Mouse (Mus musculus): Measurements from ENCODE around the gene Ift27.
A peak's percentile ranks its signal among the peaks of the same experiment; 100 is the strongest.

The Ift27 gene

DNA sequence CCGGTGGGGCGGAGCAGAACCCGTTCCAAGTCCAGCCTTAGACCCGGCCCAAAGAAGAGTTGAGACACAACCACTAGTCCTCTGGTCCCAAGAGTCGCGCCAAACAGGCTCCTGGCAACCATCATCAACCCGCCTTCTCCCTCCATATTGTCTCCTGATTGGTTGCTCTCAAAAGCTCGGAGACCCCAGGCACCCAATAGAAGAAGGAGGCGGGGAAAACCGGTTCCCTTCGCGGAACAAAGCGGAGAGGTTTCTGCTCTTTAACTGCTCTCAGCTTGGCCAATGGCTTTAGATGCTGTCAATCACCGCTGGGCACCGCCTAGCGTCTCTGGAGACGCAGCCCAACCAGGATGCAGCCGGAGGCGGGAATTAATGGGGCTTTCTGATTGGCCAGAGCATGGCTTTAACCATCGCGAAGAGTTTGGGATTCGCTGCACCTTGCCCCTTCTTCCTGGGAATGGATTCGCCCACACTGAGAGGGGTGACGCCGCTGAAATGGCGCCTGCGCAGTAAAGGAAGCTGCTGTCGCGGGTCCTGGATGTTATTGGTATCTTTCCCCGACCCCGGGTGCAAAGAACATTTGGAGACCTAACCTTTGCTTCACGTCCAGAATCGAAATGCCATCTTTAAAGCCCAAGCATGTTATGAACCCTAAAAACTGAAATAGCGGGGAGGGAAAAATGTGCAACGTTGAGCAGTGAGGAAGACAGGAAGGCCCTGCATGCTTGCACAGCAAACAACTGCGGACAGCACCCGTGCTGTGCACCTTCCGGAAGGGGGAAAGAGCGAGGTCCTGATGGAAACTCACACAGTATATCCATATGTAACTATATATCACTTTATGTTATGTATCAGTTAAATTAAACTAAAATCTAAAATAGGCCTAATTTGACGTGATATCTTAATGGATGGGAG, at the start of gene Ift27:
Gene Ift27 (minus strand): TSS at position 136 of the 915 bp plus-strand sequence.
- DNase-seq (ENCODE audit: low spot score): peak; percentile 92

DNA sequence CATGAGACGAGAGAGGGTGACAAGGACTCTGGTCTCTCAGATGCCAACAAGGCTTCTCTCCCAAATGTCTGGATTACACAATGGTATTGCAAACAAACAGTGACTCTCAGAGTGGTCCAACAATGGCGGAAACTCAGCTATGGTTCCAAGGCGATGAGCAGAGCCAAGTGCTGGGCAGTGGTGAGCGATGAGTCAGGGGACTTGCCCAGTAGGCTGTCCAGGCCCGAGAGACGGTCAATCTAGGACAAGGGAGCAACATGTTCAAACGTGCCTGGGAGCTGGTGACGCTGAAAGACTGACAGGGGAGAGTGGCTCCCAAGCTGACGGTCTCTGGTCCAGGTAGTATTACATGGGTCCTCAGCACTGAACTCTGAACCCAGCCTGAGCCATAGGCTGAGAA, 41.4 kb upstream of the Ift27 start:
- no peak for DNase-seq (ENCODE audit: low spot score)

DNA sequence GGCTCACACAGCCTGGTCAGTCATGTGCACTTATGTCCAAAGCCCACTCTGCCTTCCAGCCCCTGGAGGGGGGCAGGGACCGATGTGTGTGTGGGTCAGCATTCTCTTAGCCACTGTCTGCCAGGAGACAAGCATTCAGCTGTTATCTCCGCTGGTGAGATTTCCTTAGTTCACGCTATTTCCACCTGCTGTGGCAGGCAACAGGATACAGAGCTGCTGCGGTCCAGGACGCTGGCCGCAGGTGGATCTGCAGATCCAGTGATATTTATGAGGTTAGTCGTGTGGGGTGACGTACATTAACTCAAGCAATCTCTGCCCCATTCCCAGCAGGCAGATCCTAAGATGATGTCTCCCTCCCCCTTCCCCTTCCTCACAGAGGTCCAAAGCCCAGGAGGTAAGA, 37.5 kb upstream of the Ift27 start:
- DNase-seq (ENCODE audit: low spot score): no peak

DNA sequence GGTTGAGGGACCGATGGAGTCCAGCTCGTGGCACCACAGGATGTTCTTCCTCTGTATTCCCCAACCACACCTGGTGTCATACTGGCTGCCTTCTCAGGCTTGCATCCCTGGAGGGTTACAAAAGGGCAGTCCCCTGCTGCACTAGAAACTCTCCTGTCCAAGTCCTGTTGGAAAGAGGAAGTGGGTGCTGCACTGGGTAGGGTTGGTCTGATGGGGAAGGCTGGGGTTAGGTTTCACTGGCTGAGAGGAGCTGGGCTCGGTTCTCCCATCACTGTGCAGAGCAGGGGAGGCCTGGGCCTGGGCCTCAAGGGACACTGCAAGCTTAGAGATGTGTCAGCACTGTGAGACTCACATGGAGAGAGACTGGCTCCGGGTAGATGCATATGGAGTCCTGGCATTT, 36.3 kb upstream of the Ift27 start:
- DNase-seq (ENCODE audit: low spot score): no peak

- DNase-seq (ENCODE audit: low spot score): no peak
These were observed 32.4 kb upstream of the Ift27 start, which contains the start of gene Pvalb for GRCm38 (mm10) chr15:78206312-78206711. TSS of gene Pvalb (minus strand) at chr15:78206400.

GRCm38 (mm10) chr15:78205192-78205591, 31.3 kb upstream of the Ift27 start:
- DNase-seq (ENCODE audit: low spot score): no peak

- DNase-seq (ENCODE audit: low spot score): no peak
These were observed 30.3 kb upstream of the Ift27 start for GRCm38 (mm10) chr15:78204053-78204847.

DNA sequence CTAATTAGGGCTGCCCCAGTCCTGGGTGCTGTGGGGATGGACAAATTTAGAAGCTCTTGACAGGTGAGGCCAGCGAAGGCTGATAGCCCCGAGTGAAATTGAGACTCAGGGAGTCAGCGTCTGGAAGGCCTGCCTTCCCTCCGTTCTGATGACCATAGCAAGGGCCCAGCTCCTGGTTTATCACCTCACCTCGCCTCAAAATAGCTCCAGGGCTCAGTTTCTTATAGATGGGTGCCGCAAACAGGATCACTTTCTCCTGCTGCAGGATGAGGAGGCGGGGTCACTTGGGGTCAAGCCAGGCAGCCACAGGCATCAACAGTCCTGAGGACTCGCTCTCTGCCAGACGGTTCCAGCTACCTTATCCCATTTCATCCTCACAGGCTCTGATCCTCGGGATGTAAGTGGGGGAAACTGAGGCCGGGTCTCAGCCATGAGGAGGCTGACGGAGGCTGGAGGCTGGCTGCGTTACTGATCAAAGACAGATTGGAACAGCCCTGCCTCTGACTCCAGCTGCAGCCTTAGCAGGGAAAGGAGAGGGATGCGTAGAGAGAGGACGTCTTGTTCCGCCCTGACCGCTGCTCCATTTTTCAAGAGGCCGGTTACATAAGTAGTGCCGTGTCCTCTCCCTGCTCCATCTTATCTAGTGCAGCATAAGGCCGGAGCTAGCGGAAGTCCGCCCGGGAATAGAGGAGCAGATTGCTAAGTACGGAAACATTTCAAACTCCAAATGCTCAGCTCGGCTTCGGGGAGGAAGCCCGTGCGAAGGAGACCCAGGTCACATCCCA, 21.4 kb upstream of the Ift27 start:
- DNase-seq (ENCODE audit: low spot score): no peak

DNA sequence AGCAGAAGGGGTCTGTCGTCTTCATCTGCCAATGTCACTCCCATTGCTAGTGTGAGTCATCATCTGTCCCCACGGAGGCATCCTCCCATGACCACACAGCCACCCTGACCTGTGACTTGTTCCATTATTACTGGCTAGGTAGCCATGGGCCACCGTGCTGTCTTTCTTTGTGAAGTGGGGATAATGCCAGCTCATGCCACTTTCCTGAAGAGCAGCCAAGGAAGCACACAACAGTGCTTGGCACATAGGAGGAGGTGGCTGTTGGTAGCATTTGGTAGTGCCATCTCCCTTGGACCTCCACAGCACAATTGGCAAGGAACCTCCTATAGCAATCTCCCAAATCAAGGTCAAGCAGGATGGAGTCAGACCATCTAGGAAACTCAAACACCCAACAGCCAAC, 20.4 kb upstream of the Ift27 start:
- DNase-seq (ENCODE audit: low spot score): no peak

- no peak for DNase-seq (ENCODE audit: low spot score)
These were observed 15.7 kb upstream of the Ift27 start for GRCm38 (mm10) chr15:78189636-78190035.

- no peak for DNase-seq (ENCODE audit: low spot score)
These were observed 14.6 kb upstream of the Ift27 start for GRCm38 (mm10) chr15:78188546-78188945.

- DNase-seq (ENCODE audit: low spot score): no peak
These were observed 13.0 kb upstream of the Ift27 start for GRCm38 (mm10) chr15:78186906-78187305.

GRCm38 (mm10) chr15:78185609-78186008, 11.7 kb upstream of the Ift27 start:
- no peak for DNase-seq (ENCODE audit: low spot score)

DNA sequence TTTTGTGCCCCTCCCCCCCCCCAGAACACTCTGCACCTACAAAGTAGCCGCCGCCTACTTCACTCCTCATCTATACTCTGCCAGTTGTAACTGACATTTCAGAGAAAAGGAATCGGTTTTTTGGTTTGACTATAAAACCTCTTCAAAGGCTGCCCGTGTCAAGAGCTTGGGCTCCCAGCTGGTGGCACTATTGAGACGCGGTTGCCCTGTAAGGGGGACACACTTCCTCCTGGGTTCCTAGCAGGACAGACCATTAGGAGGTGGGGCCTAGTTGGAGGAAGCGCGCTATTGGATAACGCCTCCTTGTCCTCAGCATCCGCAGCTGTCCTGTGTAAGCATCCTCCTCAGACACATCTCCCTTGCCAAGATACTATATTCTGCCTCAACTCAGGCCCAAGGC, 10.9 kb upstream of the Ift27 start:
- DNase-seq (ENCODE audit: low spot score): no peak

GRCm38 (mm10) chr15:78181701-78182405, 7.9 kb upstream of the Ift27 start:
- DNase-seq (ENCODE audit: low spot score): no peak

DNA sequence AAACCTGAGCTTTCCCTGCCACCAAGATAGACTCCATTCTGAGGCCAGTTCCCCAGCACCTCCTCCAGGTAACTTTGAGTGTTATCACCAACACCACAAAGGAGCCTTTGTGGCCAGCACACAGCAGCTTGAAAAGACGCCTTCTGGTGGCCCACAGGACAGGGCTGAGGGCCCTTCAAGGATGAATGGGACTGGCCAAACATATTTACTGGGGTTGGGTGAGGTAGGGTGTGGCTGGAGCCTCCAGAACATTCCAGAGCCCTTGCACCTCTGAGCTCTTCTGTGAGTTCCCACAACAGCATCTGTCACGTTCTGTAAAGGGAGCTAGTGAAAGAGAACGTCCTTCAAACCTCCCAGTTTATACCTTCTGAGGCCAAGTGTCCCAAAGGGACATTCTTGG, 5.9 kb upstream of the Ift27 start:
- no peak for DNase-seq (ENCODE audit: low spot score)

- peak; percentile 53 for DNase-seq (ENCODE audit: low spot score)
These were observed 4.5 kb upstream of the Ift27 start for GRCm38 (mm10) chr15:78178397-78178796.

GRCm38 (mm10) chr15:78177257-78177656, 3.4 kb upstream of the Ift27 start:
- no peak for DNase-seq (ENCODE audit: low spot score)

- no peak for DNase-seq (ENCODE audit: low spot score)
These were observed 959 bp upstream of the Ift27 start for GRCm38 (mm10) chr15:78174887-78175245.

- no peak for DNase-seq (ENCODE audit: low spot score)
These were observed 749 bp downstream of the Ift27 start for GRCm38 (mm10) chr15:78172899-78173817.
